Mouse (Mus musculus): Measurements from ENCODE around the gene Arhgap21. TPM values are rescaled to one million over a fixed set of nuclear protein-coding genes. Genes with fewer than 3 reads are reported as not detected.
"Not testable (repeated sequence)": the region's sequence is repeated elsewhere in the genome, so short reads cannot be mapped to it uniquely, and the experiment has no call there.

Gene Arhgap21
- polyA plus RNA-seq, 1 experiment, result 3.3 TPM

DNA sequence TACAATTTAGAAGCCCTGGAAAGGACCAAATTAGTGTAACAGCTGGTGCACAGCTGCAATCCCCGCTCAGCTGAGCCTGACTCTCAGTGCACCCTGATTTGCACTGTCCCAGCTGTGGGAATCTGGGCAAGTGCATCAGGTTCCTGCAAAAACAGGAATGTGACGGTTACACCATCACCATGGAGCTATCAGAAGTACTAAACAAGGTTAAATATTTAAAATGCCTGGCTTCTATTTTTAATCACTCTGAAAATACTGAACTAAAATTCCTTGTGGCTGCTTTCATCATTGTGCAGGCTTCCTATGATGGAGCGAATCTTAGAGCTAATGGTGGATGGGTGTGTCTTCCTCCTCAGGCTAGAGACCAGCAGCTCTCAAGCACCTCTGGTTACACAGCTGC is 29.3 kb downstream of the Arhgap21 start:
- no peaks in the 10 kb centered on the region for H3K4me1 ChIP-seq (ENCODE audit: control insufficient read depth, insufficient read depth, low read length)
- no peak overlapping the region for H3K27ac ChIP-seq (ENCODE audit: control insufficient read depth, insufficient read depth, low read depth, low read length)
- TF ChIP-seq POLR2A (IDR thresholded peaks at IDR 0.05; ENCODE audit: control insufficient read depth, low read depth, low read length) (no peak), CTCF (IDR thresholded peaks at IDR 0.05; ENCODE audit: control insufficient read depth, insufficient read depth, insufficient replicate concordance, low read depth, low read length) (no peak)
- H3K4me3 ChIP-seq (ENCODE audit: control insufficient read depth, low read depth, low read length), result no peak overlapping the region
- no peaks in the 10 kb centered on the region for H3K27me3 ChIP-seq (ENCODE audit: control insufficient read depth, insufficient read depth, low read length)
- no peaks in the 10 kb centered on the region for H3K36me3 ChIP-seq (ENCODE audit: control insufficient read depth, insufficient read depth, low read length)

DNA sequence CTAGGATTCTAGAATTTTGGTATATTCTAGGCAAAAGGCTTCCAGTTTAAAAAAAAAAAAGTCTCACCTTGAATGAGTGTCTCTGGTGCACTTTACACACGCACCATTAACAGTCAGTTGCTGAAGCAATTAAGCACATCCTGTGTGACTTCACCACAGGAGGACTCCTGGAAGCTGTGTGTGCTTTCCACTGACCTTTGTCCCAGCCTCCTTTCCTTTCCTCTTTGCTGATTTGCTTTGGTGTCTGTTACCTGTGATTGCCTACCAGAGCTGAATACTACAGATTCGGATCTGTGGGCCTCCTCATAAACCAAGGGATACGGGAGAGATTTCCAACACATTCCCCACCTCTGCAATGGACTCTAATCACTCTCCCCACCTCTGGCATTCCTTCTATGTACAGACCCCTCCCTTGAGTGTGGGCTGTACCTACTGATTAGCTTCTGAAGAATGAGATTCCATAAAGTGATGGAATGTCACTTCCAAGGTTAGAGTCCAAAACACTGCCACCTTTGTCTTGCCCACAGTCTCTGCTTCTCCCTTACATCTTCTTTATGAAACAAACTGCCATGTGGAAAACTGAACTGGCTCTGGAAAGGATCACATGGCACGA is 32.0 kb downstream of the Arhgap21 start:
- Histone ChIP-seq H3K4me1 (ENCODE audit: control insufficient read depth, insufficient read depth, low read length) (no peaks in the 10 kb centered on the region), H3K4me3 (ENCODE audit: control insufficient read depth, low read depth, low read length) (no peak overlapping the region), H3K27me3 (ENCODE audit: control insufficient read depth, insufficient read depth, low read length) (no peaks in the 10 kb centered on the region), H3K36me3 (ENCODE audit: control insufficient read depth, insufficient read depth, low read length) (no peaks in the 10 kb centered on the region), H3K27ac (ENCODE audit: control insufficient read depth, insufficient read depth, low read depth, low read length) (no peak overlapping the region)
- TF ChIP-seq CTCF (IDR thresholded peaks at IDR 0.05; ENCODE audit: control insufficient read depth, insufficient read depth, insufficient replicate concordance, low read depth, low read length) (no peak), POLR2A (IDR thresholded peaks at IDR 0.05; ENCODE audit: control insufficient read depth, low read depth, low read length) (no peak)

DNA sequence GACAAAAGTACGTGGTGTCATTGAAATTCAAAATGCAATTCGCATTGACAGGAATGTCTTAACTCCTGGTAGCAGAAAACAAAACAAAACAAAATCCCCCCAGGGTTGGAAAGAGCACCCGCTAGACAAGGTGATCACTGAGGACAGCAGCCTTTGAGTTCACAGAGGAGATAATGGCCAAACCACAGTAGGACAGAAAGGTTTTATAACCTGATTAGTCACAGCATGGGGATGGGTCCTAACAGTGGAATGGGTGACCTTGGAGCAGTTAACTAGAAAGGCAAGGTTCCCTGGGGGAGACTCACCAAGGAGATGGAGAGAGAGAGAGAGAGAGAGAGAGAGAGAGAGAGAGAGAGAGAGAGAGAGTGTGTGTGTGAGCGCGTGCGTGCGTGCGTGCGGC is 34.3 kb downstream of the Arhgap21 start:
- Histone ChIP-seq H3K4me1 (ENCODE audit: control insufficient read depth, insufficient read depth, low read length) (no peaks in the 10 kb centered on the region), H3K27me3 (ENCODE audit: control insufficient read depth, insufficient read depth, low read length) (no peaks in the 10 kb centered on the region), H3K36me3 (ENCODE audit: control insufficient read depth, insufficient read depth, low read length) (no peaks in the 10 kb centered on the region), H3K4me3 (ENCODE audit: control insufficient read depth, low read depth, low read length) (no peak overlapping the region), H3K27ac (ENCODE audit: control insufficient read depth, insufficient read depth, low read depth, low read length) (no peak overlapping the region)
- TF ChIP-seq CTCF (IDR thresholded peaks at IDR 0.05; ENCODE audit: control insufficient read depth, insufficient read depth, insufficient replicate concordance, low read depth, low read length) (no peak), POLR2A (IDR thresholded peaks at IDR 0.05; ENCODE audit: control insufficient read depth, low read depth, low read length) (no peak)

DNA sequence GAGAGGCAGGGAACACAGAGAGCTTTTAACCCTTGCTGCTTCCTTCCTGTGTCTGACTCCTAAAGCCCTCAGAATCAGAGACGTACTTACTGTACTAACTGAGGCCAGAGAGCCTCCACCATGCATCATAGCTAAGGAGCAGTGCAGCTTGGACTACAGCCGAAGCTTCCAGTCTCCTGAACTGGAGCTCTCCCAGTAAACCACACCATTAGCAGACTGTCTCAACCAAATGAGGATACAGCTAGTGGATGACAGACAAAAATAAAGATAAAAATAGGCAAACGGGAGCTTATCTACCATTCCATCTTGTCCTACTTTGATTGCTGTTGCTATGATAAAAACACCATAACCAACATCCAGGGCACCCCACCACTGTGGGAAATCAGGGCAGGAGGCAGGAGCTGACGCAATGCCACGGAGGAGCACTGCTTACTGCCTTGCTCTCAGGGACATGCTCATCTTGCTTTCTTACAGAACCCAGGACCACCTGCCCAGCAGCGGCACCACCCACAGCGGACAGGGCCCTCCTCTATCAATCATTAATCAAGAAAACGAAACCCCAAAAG is 35.9 kb downstream of the Arhgap21 start:
- H3K36me3 ChIP-seq (ENCODE audit: control insufficient read depth, insufficient read depth, low read length), result no peaks in the 10 kb centered on the region
- H3K27ac ChIP-seq (ENCODE audit: control insufficient read depth, insufficient read depth, low read depth, low read length), result no peak overlapping the region
- no peaks in the 10 kb centered on the region for H3K4me1 ChIP-seq (ENCODE audit: control insufficient read depth, insufficient read depth, low read length)
- no peaks in the 10 kb centered on the region for H3K27me3 ChIP-seq (ENCODE audit: control insufficient read depth, insufficient read depth, low read length)
- no peak overlapping the region for H3K4me3 ChIP-seq (ENCODE audit: control insufficient read depth, low read depth, low read length)
- no peak for TF ChIP-seq CTCF (IDR thresholded peaks at IDR 0.05; ENCODE audit: control insufficient read depth, insufficient read depth, insufficient replicate concordance, low read depth, low read length)
- TF ChIP-seq POLR2A (IDR thresholded peaks at IDR 0.05; ENCODE audit: control insufficient read depth, low read depth, low read length), result no peak

DNA sequence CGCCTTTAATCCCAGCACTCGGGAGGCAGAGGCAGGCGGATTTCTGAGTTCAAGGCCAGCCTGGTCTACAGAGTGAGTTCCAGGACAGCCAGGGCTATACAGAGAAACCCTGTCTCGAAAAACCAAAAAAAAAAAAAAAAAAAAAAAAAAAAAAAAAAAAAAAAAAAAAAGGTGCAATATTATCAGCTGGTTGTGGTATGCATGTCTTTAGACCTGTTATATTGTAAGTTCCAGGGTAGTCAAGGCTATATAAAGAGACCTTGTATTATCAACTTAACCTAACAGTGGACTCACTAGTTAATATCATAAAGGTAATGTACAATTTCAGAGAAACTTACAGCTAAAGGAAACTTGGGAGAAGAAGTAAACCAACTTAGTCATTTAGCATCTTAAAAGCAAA is 36.9 kb downstream of the Arhgap21 start:
- not testable (repeated sequence) for H3K36me3 ChIP-seq (ENCODE audit: control insufficient read depth, insufficient read depth, low read length); H3K27me3 ChIP-seq (ENCODE audit: control insufficient read depth, insufficient read depth, low read length); H3K4me3 ChIP-seq (ENCODE audit: control insufficient read depth, low read depth, low read length); H3K4me1 ChIP-seq (ENCODE audit: control insufficient read depth, insufficient read depth, low read length); H3K27ac ChIP-seq (ENCODE audit: control insufficient read depth, insufficient read depth, low read depth, low read length)

DNA sequence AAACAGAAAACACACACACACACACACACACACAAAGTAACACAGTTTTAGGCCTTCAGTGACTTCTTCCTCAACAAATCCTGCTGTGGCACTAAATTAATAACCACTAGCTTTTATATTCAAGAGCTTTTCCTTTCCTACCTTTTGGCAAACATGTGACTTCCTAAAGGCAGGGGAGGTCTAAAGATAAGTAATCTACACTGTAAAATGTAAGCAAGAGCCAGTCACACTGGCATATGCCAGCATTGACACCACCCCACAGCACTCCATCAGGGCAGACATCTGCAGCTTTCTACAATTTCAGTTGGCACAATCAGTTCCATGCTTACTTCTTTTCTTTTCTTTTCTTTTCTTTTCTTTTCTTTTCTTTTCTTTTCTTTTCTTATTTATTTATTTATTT is 40.2 kb downstream of the Arhgap21 start:
- Histone ChIP-seq H3K4me3 (ENCODE audit: control insufficient read depth, low read depth, low read length) (no peak overlapping the region), H3K4me1 (ENCODE audit: control insufficient read depth, insufficient read depth, low read length) (no peaks in the 10 kb centered on the region), H3K27ac (ENCODE audit: control insufficient read depth, insufficient read depth, low read depth, low read length) (no peak overlapping the region), H3K27me3 (ENCODE audit: control insufficient read depth, insufficient read depth, low read length) (no peaks in the 10 kb centered on the region), H3K36me3 (ENCODE audit: control insufficient read depth, insufficient read depth, low read length) (no peaks in the 10 kb centered on the region)
- TF ChIP-seq POLR2A (IDR thresholded peaks at IDR 0.05; ENCODE audit: control insufficient read depth, low read depth, low read length) (no peak), CTCF (IDR thresholded peaks at IDR 0.05; ENCODE audit: control insufficient read depth, insufficient read depth, insufficient replicate concordance, low read depth, low read length) (no peak)

DNA sequence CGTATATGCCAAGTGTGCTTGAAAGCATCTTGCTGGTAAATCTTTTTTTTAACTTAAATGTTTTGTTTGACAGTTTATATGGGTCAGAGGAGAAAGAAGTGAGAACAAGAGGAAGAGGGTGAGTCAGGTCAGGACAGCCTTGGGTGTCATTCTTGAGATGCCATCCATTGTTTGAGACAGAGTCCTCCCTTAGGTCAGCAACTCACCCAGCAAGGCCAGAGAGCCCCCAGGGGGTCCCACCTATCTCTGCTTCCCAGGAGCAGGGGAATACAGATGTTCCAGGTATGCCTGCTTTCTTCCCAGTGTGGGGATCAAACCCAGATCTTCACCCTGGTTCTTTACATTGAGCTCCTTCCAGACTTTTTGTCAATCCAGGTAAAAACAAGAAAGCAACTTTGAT is 43.7 kb downstream of the Arhgap21 start:
- no peak overlapping the region for H3K27ac ChIP-seq (ENCODE audit: control insufficient read depth, insufficient read depth, low read depth, low read length)
- no peaks in the 10 kb centered on the region for H3K27me3 ChIP-seq (ENCODE audit: control insufficient read depth, insufficient read depth, low read length)
- H3K4me1 ChIP-seq (ENCODE audit: control insufficient read depth, insufficient read depth, low read length), result no peaks in the 10 kb centered on the region
- H3K36me3 ChIP-seq (ENCODE audit: control insufficient read depth, insufficient read depth, low read length), result no peaks in the 10 kb centered on the region
- no peak for TF ChIP-seq CTCF (IDR thresholded peaks at IDR 0.05; ENCODE audit: control insufficient read depth, insufficient read depth, insufficient replicate concordance, low read depth, low read length)
- TF ChIP-seq POLR2A (IDR thresholded peaks at IDR 0.05; ENCODE audit: control insufficient read depth, low read depth, low read length), result no peak
- H3K4me3 ChIP-seq (ENCODE audit: control insufficient read depth, low read depth, low read length), result no peak overlapping the region

DNA sequence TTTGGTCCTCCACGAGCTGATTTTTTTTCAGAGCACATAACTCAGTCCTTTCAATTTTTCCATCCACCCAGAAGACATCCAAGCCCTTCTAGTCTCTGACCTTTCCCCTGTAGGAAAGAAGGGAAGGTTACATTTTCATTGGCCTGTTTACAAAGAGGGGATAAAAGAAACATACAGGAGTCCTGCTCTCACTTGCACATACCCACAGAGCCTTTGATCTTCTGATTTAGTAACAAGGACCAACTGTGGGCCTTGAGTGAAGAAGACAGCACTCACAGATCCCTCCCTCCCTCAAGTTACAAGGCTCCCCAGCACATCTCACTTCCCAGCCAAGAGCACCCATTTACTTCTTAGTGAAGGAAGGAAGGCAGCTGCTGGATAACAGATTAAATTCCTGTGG is 46.3 kb downstream of the Arhgap21 start:
- H3K36me3 ChIP-seq (ENCODE audit: control insufficient read depth, insufficient read depth, low read length), result no peaks in the 10 kb centered on the region
- H3K4me1 ChIP-seq (ENCODE audit: control insufficient read depth, insufficient read depth, low read length), result no peaks in the 10 kb centered on the region

More for the DNA sequence above, 46.3 kb downstream of the Arhgap21 start:
- Histone ChIP-seq H3K27ac (ENCODE audit: control insufficient read depth, insufficient read depth, low read depth, low read length) (no peak overlapping the region), H3K27me3 (ENCODE audit: control insufficient read depth, insufficient read depth, low read length) (no peaks in the 10 kb centered on the region), H3K4me3 (ENCODE audit: control insufficient read depth, low read depth, low read length) (no peak overlapping the region)
- TF ChIP-seq POLR2A (IDR thresholded peaks at IDR 0.05; ENCODE audit: control insufficient read depth, low read depth, low read length) (no peak), CTCF (IDR thresholded peaks at IDR 0.05; ENCODE audit: control insufficient read depth, insufficient read depth, insufficient replicate concordance, low read depth, low read length) (no peak)

Measured in testis, adult 2 months (tissue).